Mouse (Mus musculus) cerebellum, adult 2 months (tissue): ENCODE results near the gene 2310022B05Rik. TPM values are rescaled to one million over a fixed set of nuclear protein-coding genes. Genes with fewer than 3 reads are reported as not detected.
A peak's percentile ranks its signal among the peaks of the same experiment; 100 is the strongest.

ENCODE experiments used
- DNase-seq, 2 experiments: peaks; one replicate each; pipeline ENCODE4 v3.0.0; 2021
- H3K27ac ChIP-seq: fragments of 200-500 bp; 2 replicates; pipeline ENCODE4 v1.5.1; 2012; ENCODE audit warnings: low read length, control low read depth, inconsistent platforms; ENCODE audit not compliant: insufficient read depth
- H3K27me3 ChIP-seq: fragments of 200-500 bp; 2 replicates; pipeline ENCODE4 v1.6.1; 2012; ENCODE audit warnings: inconsistent platforms, mild to moderate bottlenecking, low read length, moderate library complexity; ENCODE audit not compliant: control insufficient read depth, insufficient read depth
- H3K4me1 ChIP-seq: fragments of 200-500 bp; 2 replicates; pipeline ENCODE4 v1.6.1; 2011; ENCODE audit warnings: low read length; ENCODE audit not compliant: control insufficient read depth, insufficient read depth
- H3K4me3 ChIP-seq: fragments of 200-500 bp; replicated peaks from 2 replicates; pipeline ENCODE3; 2011; ENCODE audit warnings: mild to moderate bottlenecking, low read depth, low read length, control low read depth; ENCODE audit not compliant: insufficient read depth
- CTCF ChIP-seq: fragments of 200-500 bp; IDR thresholded peaks from 2 replicates; pipeline ENCODE4 v1.5.1; 2011; ENCODE audit warnings: low read depth, mild to moderate bottlenecking, control low read depth, low read length, moderate library complexity, borderline replicate concordance; ENCODE audit not compliant: insufficient read depth
- POLR2A ChIP-seq: fragments of 200-500 bp; IDR thresholded peaks from 2 replicates; pipeline ENCODE4 v1.6.1; 2011; ENCODE audit warnings: low read length, control low read depth, borderline replicate concordance; ENCODE audit not compliant: insufficient read depth
- WGBS: fragments of 180-500 bp; shearing (Covaris S2); methylation state at CpG from one replicate; pipeline ENCODE4 v1.1.7; 2018; 5-methylcytosine and 5-hydroxymethylcytosine counted together
- polyA plus RNA-seq: library from polyadenylated mRNA; depleted of rRNA; stranded (reverse); fragments of >200 nt; gene quantifications from 2 replicates; pipeline ENCODE4 v1.2.3, GENCODE M21; 2012

The 2310022B05Rik gene
- polyA plus RNA-seq, 1 experiment = 67.8 TPM

DNA sequence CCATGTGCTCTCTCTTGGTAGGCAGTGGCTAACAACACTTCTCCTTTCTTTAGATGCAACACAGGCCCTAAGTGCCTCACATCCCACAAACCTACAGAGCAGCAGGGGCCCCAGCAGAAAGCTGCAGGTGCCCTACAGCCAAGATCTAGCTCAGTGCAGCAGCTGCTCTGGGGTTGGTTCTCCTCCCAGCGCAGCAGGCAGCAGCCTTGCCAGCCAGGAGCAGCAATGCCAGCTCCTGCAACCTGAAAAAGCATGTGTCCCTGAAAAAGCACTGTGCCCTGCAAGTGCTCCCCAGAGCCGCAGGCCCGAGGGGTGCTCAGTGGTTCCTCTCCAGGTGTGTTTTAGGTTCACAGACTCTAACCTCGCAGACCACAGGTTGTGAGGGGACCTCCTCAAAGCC lies 13.5 kb upstream of the 2310022B05Rik start:
- Histone ChIP-seq H3K27me3 (no peaks in the 10 kb centered on the region), H3K4me1 (peaks cover 18% of the 10 kb centered on the region), H3K4me3 (no peak overlapping the region), H3K27ac (peak overlapping the region; percentile 65)
- DNase-seq = peak; percentile 79 to 83
- TF ChIP-seq POLR2A (no peak), CTCF (0 out of 2 replicates have a peak, but pooled peaks have one; percentile 5)
- WGBS = 12% methylated on average over 4 of the region's 4 CpGs

DNA sequence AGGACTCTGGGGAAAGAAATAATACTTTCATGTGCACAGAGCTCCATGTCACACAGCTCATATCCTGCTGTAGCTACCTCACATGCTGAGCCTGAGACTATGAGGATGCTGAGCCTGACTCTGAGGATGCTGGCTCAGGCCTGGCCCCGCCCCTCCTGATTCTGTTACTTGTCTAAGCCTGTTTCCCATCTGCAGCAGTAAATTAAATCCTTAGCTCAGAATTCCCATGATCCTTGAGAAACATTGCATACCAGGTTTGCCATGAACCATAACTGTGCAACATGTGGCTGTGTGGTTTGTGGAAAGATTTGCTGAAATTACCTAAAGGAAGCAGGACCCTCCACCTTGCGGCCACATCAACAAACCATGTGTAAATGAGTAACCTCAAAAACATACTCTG lies 9.2 kb upstream of the 2310022B05Rik start:
- TF ChIP-seq POLR2A = no peak
- TF ChIP-seq CTCF = no peak
- Histone ChIP-seq H3K4me3 (no peak overlapping the region), H3K4me1 (peaks cover 16% of the 10 kb centered on the region), H3K27ac (no peak overlapping the region), H3K27me3 (no peaks in the 10 kb centered on the region)
- WGBS = 99% methylated on average over 2 of the region's 2 CpGs
- DNase-seq = no peak

DNA sequence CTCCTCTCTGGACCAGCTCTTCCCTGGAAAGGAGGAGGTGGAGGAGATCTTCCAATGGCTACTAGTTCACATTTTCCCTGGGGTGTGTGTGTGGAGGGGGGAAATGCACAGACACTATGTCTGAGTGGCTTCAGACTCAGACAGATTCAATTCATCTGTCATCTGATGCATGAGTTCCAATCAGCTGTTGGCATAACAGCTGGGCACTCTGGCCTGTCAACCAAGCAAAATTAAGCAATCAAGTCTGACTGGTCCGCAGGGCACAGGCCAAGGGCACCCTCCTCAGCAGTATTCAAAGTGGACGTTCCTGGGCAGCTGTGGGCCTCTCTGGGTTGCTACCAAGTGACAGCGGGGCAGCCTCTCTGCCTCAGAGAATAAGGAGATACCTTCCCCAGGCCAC lies 5.6 kb upstream of the 2310022B05Rik start:
- Histone ChIP-seq H3K27me3 (no peaks in the 10 kb centered on the region), H3K4me1 (no peaks in the 10 kb centered on the region), H3K4me3 (no peak overlapping the region), H3K27ac (no peak overlapping the region)
- TF ChIP-seq CTCF = no peak
- no peak for TF ChIP-seq POLR2A
- WGBS = 43% methylated on average over 3 of the region's 3 CpGs
- no peak for DNase-seq

DNA sequence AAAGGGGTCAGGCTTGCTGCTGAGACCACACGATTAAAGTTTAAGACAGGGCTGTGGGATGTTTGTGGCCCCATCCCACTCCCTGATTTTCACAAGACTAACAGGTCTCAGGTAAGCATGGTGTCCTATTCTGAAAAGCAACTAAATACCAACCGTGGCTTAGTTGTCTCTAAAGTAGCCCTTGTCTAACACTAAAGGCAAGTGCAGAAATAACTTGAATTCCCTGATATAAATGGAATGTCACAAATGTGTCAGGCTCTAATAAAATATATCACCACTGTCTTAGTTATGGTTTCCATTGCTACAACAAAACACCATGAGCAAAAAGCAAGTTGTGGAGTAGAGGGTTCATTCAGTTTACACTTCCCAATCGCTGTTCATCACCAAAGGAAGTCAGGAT lies 1.2 kb upstream of the 2310022B05Rik start:
- Histone ChIP-seq H3K4me1 (no peaks in the 10 kb centered on the region), H3K27ac (no peak overlapping the region), H3K27me3 (no peaks in the 10 kb centered on the region), H3K4me3 (no peak overlapping the region)
- 88% methylated on average over 3 of the region's 3 CpGs for whole genome bisulfite sequencing
- DNase-seq = no peak
- TF ChIP-seq POLR2A = no peak
- TF ChIP-seq CTCF = no peak

DNA sequence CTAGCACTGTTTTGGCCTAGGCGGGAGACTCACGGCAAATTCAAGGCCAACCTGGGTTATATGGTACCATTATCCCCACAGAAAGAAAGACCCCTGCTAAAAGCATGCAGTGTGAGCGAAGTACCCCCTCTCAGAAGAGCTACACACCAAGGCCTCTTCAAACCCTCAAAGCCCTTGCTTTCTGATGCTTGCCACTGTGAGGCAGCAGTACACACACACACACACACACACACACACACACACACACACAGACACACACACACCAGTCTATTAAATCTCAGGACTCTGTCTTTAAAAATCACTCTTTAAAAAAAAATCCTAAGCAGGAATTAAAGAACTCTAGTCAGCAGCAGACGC lies 683 bp upstream of the 2310022B05Rik start:
- Histone ChIP-seq H3K27ac (no peak overlapping the region), H3K4me3 (no peak overlapping the region), H3K4me1 (no peaks in the 10 kb centered on the region), H3K27me3 (no peaks in the 10 kb centered on the region)
- DNase-seq = no peak
- no peak for TF ChIP-seq POLR2A
- no peak for TF ChIP-seq CTCF
- 57% methylated on average over 4 of the region's 4 CpGs for WGBS

DNA sequence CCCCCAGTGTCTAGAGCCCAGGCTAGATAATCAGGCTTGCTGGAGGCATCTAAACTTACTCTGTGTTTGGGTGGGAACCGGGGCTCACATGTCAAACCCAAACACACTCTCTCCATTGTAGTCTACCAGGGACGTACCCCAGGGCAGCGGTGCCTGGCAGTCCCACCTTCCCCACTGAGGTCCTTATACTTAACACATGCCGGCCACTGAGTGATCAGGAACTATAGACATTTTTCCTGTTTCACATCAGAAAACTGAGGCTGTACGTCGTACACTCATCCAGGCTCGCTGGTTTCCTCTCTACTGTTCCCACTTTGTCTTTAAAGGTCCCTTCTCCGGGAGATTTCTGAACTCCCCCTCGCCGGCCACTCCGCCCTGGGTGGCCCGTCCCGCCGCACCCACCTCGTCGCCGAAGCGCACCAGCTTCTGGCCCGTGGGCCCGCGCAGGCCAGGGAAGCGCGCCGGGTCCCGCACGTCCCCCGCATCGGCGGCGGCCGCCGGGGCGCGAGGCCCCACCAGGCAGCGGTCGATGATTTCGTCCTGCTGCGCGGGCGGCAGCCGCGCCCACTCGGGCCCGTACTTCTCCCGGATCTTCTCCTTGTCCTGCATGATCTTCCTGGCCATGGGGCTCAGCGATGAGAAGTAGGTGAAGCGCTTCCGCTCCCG lies 590 bp downstream of the 2310022B05Rik start:
- under 1% methylated on average over 49 of the region's 49 CpGs for WGBS
- TF ChIP-seq CTCF = no peak
- TF ChIP-seq POLR2A = no peak
- Histone ChIP-seq H3K4me3 (peak overlapping the region; percentile 62), H3K27me3 (no peaks in the 10 kb centered on the region), H3K27ac (peak overlapping the region; percentile 25; the same call in 1 of the 2 replicates), H3K4me1 (peaks cover 6% of the 10 kb centered on the region; the same call in 1 of the 2 replicates)
- no peak for DNase-seq

DNA sequence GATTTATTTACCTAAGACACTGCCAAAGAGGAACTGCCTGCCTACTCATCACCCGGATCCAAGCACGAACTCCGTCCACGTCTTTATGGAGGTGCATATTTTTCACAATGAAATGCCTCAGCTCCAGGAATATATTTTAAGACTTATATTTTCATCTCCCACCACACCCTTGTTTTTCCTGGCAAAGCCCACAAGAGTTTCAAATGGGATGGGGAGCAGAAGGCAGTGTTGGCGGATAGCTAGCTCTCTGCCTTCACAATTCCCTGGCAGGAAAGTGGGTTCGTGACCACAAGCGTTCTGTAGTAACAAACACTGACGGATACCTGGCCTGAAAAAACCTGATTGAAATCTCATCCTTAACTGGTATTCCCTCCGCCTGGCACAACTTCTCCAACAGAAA lies 1.4 kb downstream of the 2310022B05Rik start:
- 46% methylated on average over 9 of the region's 9 CpGs for WGBS
- H3K4me1 ChIP-seq = peaks cover 6% of the 10 kb centered on the region; the same call in 1 of the 2 replicates

DNA sequence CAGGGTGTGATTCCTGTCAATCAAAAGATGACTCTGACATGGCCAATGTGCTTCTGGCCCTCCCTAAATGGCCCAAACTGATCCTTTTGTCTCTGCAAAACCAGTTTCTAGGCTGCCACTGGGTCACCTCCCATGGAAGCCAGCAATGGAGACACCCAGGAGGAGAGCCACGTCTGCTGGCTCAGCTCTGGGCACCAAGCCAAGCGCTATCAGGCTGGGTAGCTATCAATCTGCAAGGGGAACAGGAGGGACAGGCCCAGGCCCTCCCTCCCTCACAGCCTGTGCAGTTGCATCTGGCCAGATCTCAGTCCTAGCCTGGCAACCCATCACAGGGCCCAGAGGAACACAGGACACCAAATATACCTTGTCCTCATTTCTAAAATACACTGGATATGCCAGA lies 4.8 kb downstream of the 2310022B05Rik start:
- no peak for TF ChIP-seq CTCF
- no peak for TF ChIP-seq POLR2A
- Histone ChIP-seq H3K4me1 (peaks cover 12% of the 10 kb centered on the region), H3K27me3 (no peaks in the 10 kb centered on the region), H3K4me3 (no peak overlapping the region), H3K27ac (no peak overlapping the region)
- peak; percentile 42 to 54 for DNase-seq
- 4% methylated on average over 2 of the region's 2 CpGs for WGBS

More for the DNA sequence above, 1.4 kb downstream of the 2310022B05Rik start:
- Histone ChIP-seq H3K27me3 (no peaks in the 10 kb centered on the region), H3K27ac (peak overlapping the region; percentile 33; the same call in 1 of the 2 replicates), H3K4me3 (peak overlapping the region; percentile 40)
- TF ChIP-seq CTCF (no peak), POLR2A (no peak)
- no peak for DNase-seq
